Mouse (Mus musculus) kidney, postnatal 0 days (tissue): ENCODE measurements at regions not wholly inside any gene's neighbourhood (a gene's known extent, or its start where the extent isn't known, plus 50 kb on each side); places are given as distances from the start of the nearest gene placed in this dataset.
"Not testable (repeated sequence)": the region's sequence is repeated elsewhere in the genome, so short reads cannot be mapped to it uniquely, and the experiment has no call there.

Experiments
- ATAC-seq: fragments of 200-750 bp; cut with Nextera tagmentation; replicated peaks from 2 replicates; pipeline ENCODE4 v1.8.0; 2017; ENCODE audit warnings: low read depth, moderate number of reproducible peaks, moderate TSS enrichment, moderate library complexity; ENCODE audit not compliant: low FRiP score
- DNase-seq: peaks from one replicate; pipeline ENCODE4 v3.0.0-alpha.2; 2016; ENCODE audit warnings: low spot score
- H3K27ac ChIP-seq: fragments of 300-500 bp; sonication (generic); 2 replicates; pipeline ENCODE4 v1.5.1; 2014; ENCODE audit warnings: mild to moderate bottlenecking
- H3K27me3 ChIP-seq: fragments of 300-500 bp; sonication (generic); 2 replicates; pipeline ENCODE4 v1.6.1; 2014; ENCODE audit warnings: low read length, mixed read lengths; ENCODE audit not compliant: insufficient read depth
- H3K36me3 ChIP-seq: fragments of 300-500 bp; sonication (generic); 2 replicates; pipeline ENCODE4 v1.6.1; 2014; ENCODE audit warnings: low read length, mixed read lengths; ENCODE audit not compliant: insufficient read depth
- H3K4me1 ChIP-seq: fragments of 300-500 bp; sonication (generic); replicated peaks from 2 replicates; pipeline ENCODE4 v1.6.1; 2014; ENCODE audit warnings: antibody characterized with exemption, low read length, mixed read lengths; ENCODE audit not compliant: insufficient read depth
- H3K4me2 ChIP-seq: fragments of 300-500 bp; sonication (generic); 2 replicates; pipeline ENCODE4 v1.6.1; 2014; ENCODE audit warnings: mild to moderate bottlenecking, low read length, moderate library complexity, mixed read lengths
- H3K4me3 ChIP-seq: fragments of 300-500 bp; sonication (generic); replicated peaks from 2 replicates; pipeline ENCODE4 v1.5.1; 2014; ENCODE audit warnings: low read depth, low read length
- H3K9ac ChIP-seq: fragments of 300-500 bp; sonication (generic); 2 replicates; pipeline ENCODE4 v1.6.1; 2014; ENCODE audit warnings: low read depth, low read length
- H3K9me3 ChIP-seq: fragments of 300-500 bp; sonication (generic); replicated peaks from 2 replicates; pipeline ENCODE4 v1.6.1; 2016; ENCODE audit warnings: low read length, inconsistent platforms, mixed read lengths
- CTCF ChIP-seq: IDR thresholded peaks from 2 replicates; pipeline ENCODE4 v1.5.1; 2016; ENCODE audit warnings: antibody characterized with exemption, low read depth, mild to moderate bottlenecking, moderate library complexity
- WGBS: fragments of 180-500 bp; shearing (Covaris S2); extraction: QIAGEN DNeasy Blood & Tissue Kit; methylation state at CpG from one replicate; pipeline ENCODE4 v1.1.7; 2014; 5-methylcytosine and 5-hydroxymethylcytosine counted together

DNA sequence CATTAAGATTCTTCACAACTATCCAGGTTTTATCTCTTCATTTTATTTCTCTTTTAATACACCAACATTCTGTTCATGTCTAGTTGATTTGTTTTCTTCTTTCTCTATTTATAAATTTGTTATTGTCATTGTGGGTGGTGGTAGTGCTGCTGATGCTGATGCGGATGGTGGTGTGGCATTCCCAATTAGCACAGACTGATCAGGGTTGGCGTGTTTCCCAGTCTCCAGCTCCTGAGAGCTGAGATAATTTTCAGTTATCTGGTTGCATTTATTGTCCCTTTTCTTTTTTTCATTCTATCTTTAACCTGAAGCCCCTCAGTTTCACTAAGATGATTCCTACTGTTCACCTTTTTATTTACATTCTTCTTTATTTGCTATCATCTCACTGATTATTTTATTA, 455.0 kb downstream of the Cylc2 start:
- WGBS: 89% methylated on average over 2 of the region's 2 CpGs
- H3K36me3 ChIP-seq: no peaks in the 10 kb centered on the region

DNA sequence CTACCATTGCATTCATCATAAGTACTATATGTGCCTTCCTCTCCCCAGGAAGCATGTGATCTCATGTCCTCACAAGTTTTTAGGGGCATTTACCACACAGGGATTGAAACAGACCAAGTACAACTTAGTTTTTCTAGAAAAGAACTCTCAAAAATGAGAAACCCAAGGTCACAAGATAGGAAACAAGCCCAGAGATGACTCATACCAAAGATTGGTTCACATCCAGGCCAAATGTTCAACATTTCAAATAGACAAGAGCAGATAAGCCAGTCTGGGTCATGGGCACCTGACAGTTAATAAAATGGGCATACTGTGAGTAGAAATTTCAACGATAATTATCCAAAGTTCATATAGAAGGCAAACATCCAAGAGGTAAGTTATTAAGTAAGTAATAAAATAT, 457.9 kb downstream of the Cylc2 start:
- Histone ChIP-seq H3K9ac (no peak overlapping the region), H3K27me3 (no peaks in the 10 kb centered on the region), H3K27ac (no peak overlapping the region), H3K9me3 (no peaks in the 10 kb centered on the region), H3K4me3 (no peak overlapping the region), H3K36me3 (no peaks in the 10 kb centered on the region), H3K4me1 (no peaks in the 10 kb centered on the region), H3K4me2 (no peak overlapping the region)
- DNase-seq (no peak), ATAC-seq (no peak)
- TF ChIP-seq CTCF: no peak
- WGBS: 71% methylated on average over 1 of the region's 1 CpGs

More for the DNA sequence above, 455.0 kb downstream of the Cylc2 start:
- H3K4me2 ChIP-seq: no peak overlapping the region
- H3K27ac ChIP-seq: no peak overlapping the region
- no peaks in the 10 kb centered on the region for H3K9me3 ChIP-seq
- no peak overlapping the region for H3K9ac ChIP-seq
- no peak for TF ChIP-seq CTCF
- H3K27me3 ChIP-seq: no peaks in the 10 kb centered on the region
- no peak for DNase-seq
- no peaks in the 10 kb centered on the region for H3K4me1 ChIP-seq
- H3K4me3 ChIP-seq: no peak overlapping the region
- no peak for ATAC-seq

DNA sequence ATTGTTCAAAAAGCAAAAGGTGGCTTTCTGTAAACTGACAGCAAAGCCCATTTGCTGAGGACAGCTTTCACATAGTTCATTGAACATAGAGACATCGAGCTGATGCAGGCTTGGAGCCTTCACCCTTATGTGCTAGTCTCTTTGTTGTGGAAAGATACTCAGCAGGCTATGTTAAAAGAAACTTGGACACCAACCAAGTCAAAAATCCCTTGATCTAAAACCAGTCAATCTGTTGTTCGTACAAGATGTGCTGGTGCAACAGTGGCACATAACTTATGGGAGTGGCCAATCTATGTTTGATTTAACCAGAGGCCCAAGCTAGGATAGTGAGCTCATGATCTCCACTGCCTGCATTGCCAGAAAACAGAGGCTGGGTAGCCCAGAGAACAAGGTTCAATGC, 462.6 kb downstream of the Cylc2 start:
- ATAC-seq (no peak), DNase-seq (no peak)
- Histone ChIP-seq H3K36me3 (no peaks in the 10 kb centered on the region), H3K4me3 (no peak overlapping the region), H3K4me1 (no peaks in the 10 kb centered on the region), H3K9me3 (no peaks in the 10 kb centered on the region), H3K27me3 (no peaks in the 10 kb centered on the region), H3K9ac (no peak overlapping the region), H3K27ac (no peak overlapping the region), H3K4me2 (no peak overlapping the region)
- TF ChIP-seq CTCF: no peak
- 50% methylated on average over 2 of the region's 2 CpGs for WGBS

DNA sequence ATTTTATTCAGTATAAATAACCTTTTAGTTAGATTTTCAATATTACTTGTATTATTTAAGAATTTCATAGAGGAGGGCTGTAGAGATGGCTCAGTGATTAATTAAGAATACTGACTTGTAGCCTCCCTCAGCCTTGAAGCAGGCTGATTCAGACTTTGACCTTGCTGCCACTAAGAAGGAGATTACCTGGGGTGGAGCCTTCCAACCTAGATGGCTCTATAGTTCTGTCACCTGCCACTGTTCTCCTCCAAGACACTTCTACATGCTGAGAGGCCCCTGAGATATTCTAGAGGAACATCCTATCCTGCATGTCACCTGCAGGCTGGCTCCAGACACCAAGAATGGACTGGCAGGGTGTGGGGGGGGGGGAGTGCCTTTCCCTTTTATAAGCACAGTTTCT, 466.9 kb downstream of the Cylc2 start:
- not testable (repeated sequence) for DNase-seq, H3K4me2 ChIP-seq, H3K27ac ChIP-seq, H3K9ac ChIP-seq, ATAC-seq, H3K27me3 ChIP-seq, H3K9me3 ChIP-seq, H3K36me3 ChIP-seq, H3K4me3 ChIP-seq, H3K4me1 ChIP-seq

DNA sequence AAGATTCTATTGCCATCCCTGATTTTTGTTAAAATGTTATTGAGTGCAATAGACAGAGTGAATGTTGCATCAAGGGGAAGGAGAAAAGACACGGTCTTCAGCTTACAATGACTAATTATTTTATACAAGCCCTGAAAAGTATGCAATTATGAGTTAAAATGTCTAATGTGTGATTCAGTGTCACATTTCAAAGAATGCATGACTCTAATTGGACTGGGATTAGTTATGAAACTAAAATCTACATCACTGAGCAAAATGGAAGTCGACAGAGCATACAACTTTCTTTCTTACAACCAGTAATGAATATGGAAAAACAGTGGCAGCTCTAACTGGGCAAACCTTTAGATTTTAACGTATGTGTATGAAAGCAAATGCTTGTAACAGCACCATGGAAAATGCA, 470.2 kb downstream of the Cylc2 start:
- ATAC-seq: no peak
- 79% methylated on average over 3 of the region's 3 CpGs for WGBS
- Histone ChIP-seq H3K36me3 (no peaks in the 10 kb centered on the region), H3K9me3 (no peaks in the 10 kb centered on the region), H3K4me3 (no peak overlapping the region), H3K9ac (no peak overlapping the region), H3K4me2 (no peak overlapping the region), H3K27ac (no peak overlapping the region), H3K4me1 (no peaks in the 10 kb centered on the region), H3K27me3 (no peaks in the 10 kb centered on the region)
- TF ChIP-seq CTCF: no peak
- DNase-seq: no peak
